Mouse (Mus musculus) testis, adult 2 months (tissue): ENCODE measurements around the gene Csrnp3.

Source experiments
- CTCF ChIP-seq: fragments of 200-500 bp; IDR thresholded peaks from 2 replicates; pipeline ENCODE4 v1.5.1; 2012; ENCODE audit warnings: low read depth, mild to moderate bottlenecking, inconsistent platforms, low read length, moderate library complexity; ENCODE audit not compliant: control insufficient read depth, insufficient read depth, insufficient replicate concordance
- POLR2A ChIP-seq: fragments of 200-500 bp; IDR thresholded peaks from 2 replicates; pipeline ENCODE4 v1.6.1; 2012; ENCODE audit warnings: low read depth, mild to moderate bottlenecking, inconsistent platforms, low read length, moderate library complexity; ENCODE audit not compliant: control insufficient read depth

DNA sequence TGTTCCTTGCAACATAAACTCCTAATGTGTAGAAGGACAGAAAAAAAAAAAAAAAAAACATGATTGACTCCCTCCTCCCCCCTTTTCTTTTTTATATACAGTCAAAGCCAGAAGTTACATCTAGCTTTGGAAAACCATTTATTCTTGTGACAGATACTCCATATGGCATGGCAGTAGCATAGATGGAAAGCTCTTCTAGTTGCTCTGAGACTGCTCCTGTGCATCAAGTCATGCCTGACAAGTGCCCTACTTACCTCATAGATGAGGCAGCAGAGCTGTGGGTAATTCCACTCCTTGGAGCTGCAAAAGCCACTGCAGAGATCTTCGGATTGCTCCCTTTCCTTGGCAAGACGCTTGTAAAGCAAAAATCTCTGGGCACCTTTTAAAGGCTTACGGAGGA, 143.2 kb downstream of the Csrnp3 start:
- TF ChIP-seq CTCF = no peak
- no peak for TF ChIP-seq POLR2A
